Mouse (Mus musculus): Measurements from ENCODE around the gene Mrfap1. TPM values are rescaled to one million over a fixed set of nuclear protein-coding genes. Genes with fewer than 3 reads are reported as not detected.

The Mrfap1 gene
- total and polyA plus RNA-seq, 2 experiments from 2014 or later: 288 to 441 TPM

- H3K4me2 ChIP-seq (ENCODE audit: low read depth, low read length, poor library complexity, severe bottlenecking): no peak overlapping the region
- H3K9me3 ChIP-seq (ENCODE audit: low read length): no peaks in the 10 kb centered on the region
- DNase-seq (ENCODE audit: low spot score) (no peak), ATAC-seq (ENCODE audit: low FRiP score) (no peak)
- H3K4me3 ChIP-seq (ENCODE audit: low read depth, low read length): no peak overlapping the region
- H3K27me3 ChIP-seq (ENCODE audit: insufficient read depth, low read length): no peaks in the 10 kb centered on the region
- H3K27ac ChIP-seq (ENCODE audit: low read depth, low read length): no peak overlapping the region
- H3K36me3 ChIP-seq (ENCODE audit: insufficient read depth, low read length): peaks cover 25% of the 10 kb centered on the region
- 82% methylated on average over 5 of the region's 5 CpGs for WGBS
- no peaks in the 10 kb centered on the region for H3K4me1 ChIP-seq (ENCODE audit: insufficient read depth, low read length)
- TF ChIP-seq CTCF (IDR thresholded peaks at IDR 0.05): no peak
- H3K9ac ChIP-seq (replicated peaks; ENCODE audit: low read length, poor library complexity, severe bottlenecking): no peak overlapping the region
These were observed 23.2 kb upstream of the Mrfap1 start for GRCm38 (mm10) chr5:36819742-36820141.

GRCm38 (mm10) chr5:36817738-36818137 is 21.2 kb upstream of the Mrfap1 start:
- ATAC-seq (ENCODE audit: low FRiP score): no peak
- peaks cover 21% of the 10 kb centered on the region for H3K36me3 ChIP-seq (ENCODE audit: insufficient read depth, low read length)
- H3K9ac ChIP-seq (replicated peaks; ENCODE audit: low read length, poor library complexity, severe bottlenecking): no peak overlapping the region
- H3K4me1 ChIP-seq (ENCODE audit: insufficient read depth, low read length): no peaks in the 10 kb centered on the region
- no peak overlapping the region for H3K27ac ChIP-seq (ENCODE audit: low read depth, low read length)
- WGBS: 67% methylated on average over 3 of the region's 3 CpGs
- H3K27me3 ChIP-seq (ENCODE audit: insufficient read depth, low read length): no peaks in the 10 kb centered on the region
- H3K9me3 ChIP-seq (ENCODE audit: low read length): no peaks in the 10 kb centered on the region
- no peak for DNase-seq (ENCODE audit: low spot score)
- no peak overlapping the region for H3K4me2 ChIP-seq (ENCODE audit: low read depth, low read length, poor library complexity, severe bottlenecking)
- no peak overlapping the region for H3K4me3 ChIP-seq (ENCODE audit: low read depth, low read length)
- TF ChIP-seq CTCF (IDR thresholded peaks at IDR 0.05): peak; percentile 41

- DNase-seq (ENCODE audit: low spot score) (no peak), ATAC-seq (ENCODE audit: low FRiP score) (no peak)
- Histone ChIP-seq H3K9ac (replicated peaks; ENCODE audit: low read length, poor library complexity, severe bottlenecking) (no peak overlapping the region), H3K4me2 (ENCODE audit: low read depth, low read length, poor library complexity, severe bottlenecking) (no peak overlapping the region), H3K27ac (ENCODE audit: low read depth, low read length) (no peak overlapping the region), H3K9me3 (ENCODE audit: low read length) (no peaks in the 10 kb centered on the region), H3K4me1 (ENCODE audit: insufficient read depth, low read length) (no peaks in the 10 kb centered on the region), H3K36me3 (ENCODE audit: insufficient read depth, low read length) (peaks cover 10% of the 10 kb centered on the region), H3K27me3 (ENCODE audit: insufficient read depth, low read length) (no peaks in the 10 kb centered on the region), H3K4me3 (ENCODE audit: low read depth, low read length) (no peak overlapping the region)
- TF ChIP-seq CTCF (IDR thresholded peaks at IDR 0.05): peak; percentile 28; the same call in 1 of the 2 replicates
- WGBS: 80% methylated on average over 6 of the region's 6 CpGs
These were observed 18.0 kb upstream of the Mrfap1 start for GRCm38 (mm10) chr5:36814554-36814953.

GRCm38 (mm10) chr5:36811413-36811812 is 14.8 kb upstream of the Mrfap1 start:
- Histone ChIP-seq H3K9ac (replicated peaks; ENCODE audit: low read length, poor library complexity, severe bottlenecking) (no peak overlapping the region), H3K27ac (ENCODE audit: low read depth, low read length) (no peak overlapping the region), H3K4me3 (ENCODE audit: low read depth, low read length) (no peak overlapping the region), H3K36me3 (ENCODE audit: insufficient read depth, low read length) (peaks cover 2% of the 10 kb centered on the region; the same call in 1 of the 2 replicates), H3K9me3 (ENCODE audit: low read length) (no peaks in the 10 kb centered on the region), H3K4me2 (ENCODE audit: low read depth, low read length, poor library complexity, severe bottlenecking) (no peak overlapping the region), H3K4me1 (ENCODE audit: insufficient read depth, low read length) (no peaks in the 10 kb centered on the region), H3K27me3 (ENCODE audit: insufficient read depth, low read length) (no peaks in the 10 kb centered on the region)
- WGBS: 30% methylated on average over 3 of the region's 3 CpGs
- ATAC-seq (ENCODE audit: low FRiP score) (peak; percentile 60), DNase-seq (ENCODE audit: low spot score) (peak; percentile 78)
- TF ChIP-seq CTCF (IDR thresholded peaks at IDR 0.05): peak; percentile 93

DNA sequence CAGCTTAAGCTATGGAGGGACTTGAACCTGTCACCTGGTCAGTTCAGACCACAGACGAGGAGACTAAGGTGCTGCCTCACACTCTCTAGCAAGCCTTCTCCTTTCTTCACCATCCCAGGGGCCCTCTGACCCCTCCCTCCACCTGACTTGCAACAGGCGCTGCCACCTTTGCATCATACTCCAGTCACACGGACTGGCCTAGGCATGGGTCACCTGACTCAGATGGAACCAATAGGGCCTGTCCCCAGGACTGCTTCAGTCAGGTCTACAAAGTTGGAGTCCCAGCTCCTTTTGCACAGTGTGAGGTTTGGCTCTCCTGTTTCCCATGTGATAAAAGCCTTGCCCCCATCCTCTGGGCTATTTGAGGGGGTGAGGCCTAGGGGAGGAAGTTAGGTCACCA is 14.1 kb upstream of the Mrfap1 start:
- Histone ChIP-seq H3K9ac (replicated peaks; ENCODE audit: low read length, poor library complexity, severe bottlenecking) (no peak overlapping the region), H3K4me3 (ENCODE audit: low read depth, low read length) (no peak overlapping the region), H3K4me2 (ENCODE audit: low read depth, low read length, poor library complexity, severe bottlenecking) (no peak overlapping the region), H3K36me3 (ENCODE audit: insufficient read depth, low read length) (no peaks in the 10 kb centered on the region), H3K4me1 (ENCODE audit: insufficient read depth, low read length) (no peaks in the 10 kb centered on the region), H3K27ac (ENCODE audit: low read depth, low read length) (no peak overlapping the region), H3K9me3 (ENCODE audit: low read length) (no peaks in the 10 kb centered on the region), H3K27me3 (ENCODE audit: insufficient read depth, low read length) (no peaks in the 10 kb centered on the region)
- ATAC-seq (ENCODE audit: low FRiP score) (peak; percentile 39; the same call in 1 of the 2 replicates), DNase-seq (ENCODE audit: low spot score) (no peak)
- TF ChIP-seq CTCF (IDR thresholded peaks at IDR 0.05): no peak
- WGBS: 82% methylated on average over 3 of the region's 3 CpGs

GRCm38 (mm10) chr5:36809123-36809522 is 12.6 kb upstream of the Mrfap1 start:
- 89% methylated on average over 7 of the region's 7 CpGs for WGBS
- Histone ChIP-seq H3K27ac (ENCODE audit: low read depth, low read length) (no peak overlapping the region), H3K4me3 (ENCODE audit: low read depth, low read length) (no peak overlapping the region)

More at GRCm38 (mm10) chr5:36809123-36809522, 12.6 kb upstream of the Mrfap1 start:
- H3K4me2 ChIP-seq (ENCODE audit: low read depth, low read length, poor library complexity, severe bottlenecking): no peak overlapping the region
- H3K27me3 ChIP-seq (ENCODE audit: insufficient read depth, low read length): no peaks in the 10 kb centered on the region
- H3K9ac ChIP-seq (replicated peaks; ENCODE audit: low read length, poor library complexity, severe bottlenecking): no peak overlapping the region
- TF ChIP-seq CTCF (IDR thresholded peaks at IDR 0.05): no peak
- no peaks in the 10 kb centered on the region for H3K9me3 ChIP-seq (ENCODE audit: low read length)
- no peak for DNase-seq (ENCODE audit: low spot score)
- no peaks in the 10 kb centered on the region for H3K4me1 ChIP-seq (ENCODE audit: insufficient read depth, low read length)
- H3K36me3 ChIP-seq (ENCODE audit: insufficient read depth, low read length): no peaks in the 10 kb centered on the region
- ATAC-seq (ENCODE audit: low FRiP score): no peak
